ENCODE assay signal across 10 mouse cellular contexts in genomic region chr1:73933146-73933490, GRCm38 (mm10).
A peak's percentile ranks its signal among the peaks of the same experiment; 100 is the strongest.
DNase-seq lines count a peak whose midpoint lies in the region; ATAC-seq and TF ChIP-seq lines count a peak whose summit lies in the region.
"Had no signal": no experiment of that assay in that cellular context is flagged by ENCODE, and none has a peak within 500 bp of the region (broad histone marks: within the 10 kb centered on the region; RNA-seq: fewer than 3 reads in every experiment).

No protein-coding gene starts in this region.

- TF ChIP-seq CTCF in kidney, postnatal 0 days (IDR thresholded peaks at IDR 0.05; ENCODE audit: low read depth): no peak

- H3K27ac ChIP-seq in heart, embryonic 13.5 days (replicated peaks): peak overlapping the region; percentile 90
- peak overlapping the region; percentile 88 for H3K27ac ChIP-seq in kidney, postnatal 0 days
- H3K27ac ChIP-seq in stomach, embryonic 16.5 days (ENCODE audit: low read length): 0 out of 2 replicates have a peak overlapping the region, but pooled peaks have one; percentile 31
- H3K27ac ChIP-seq: neural tube, embryonic 15.5 days had no signal

- WGBS in heart, embryonic 13.5 days: 48% methylated on average over 5 of the region's 5 CpGs
- WGBS in kidney, postnatal 0 days: 70% methylated on average over 5 of the region's 5 CpGs
- 68% methylated on average over 5 of the region's 5 CpGs for WGBS in stomach, embryonic 16.5 days

- no peak for DNase-seq in heart, adult 9 months (ENCODE audit: low spot score in 2 of 2)
- no peak for DNase-seq in kidney, postnatal 0 days (ENCODE audit: low spot score)
- DNase-seq in kidney, postnatal 25 days: no peak
- peak; percentile 48 for DNase-seq in right cerebral cortex, postnatal 25 days
- DNase-seq in right cerebral cortex, postnatal 14 days: no peak
- DNase-seq in spleen, adult 12 weeks (ENCODE audit: low spot score): no peak

- H3K4me1 ChIP-seq in heart, embryonic 13.5 days: peaks cover 78% of the 10 kb centered on the region
- peaks cover 46% of the 10 kb centered on the region for H3K4me1 ChIP-seq in kidney, postnatal 0 days (replicated peaks; ENCODE audit: insufficient read depth, low read length)
- H3K4me1 ChIP-seq in stomach, embryonic 16.5 days (ENCODE audit: control insufficient read depth, insufficient read depth, low read length): peaks cover 11% of the 10 kb centered on the region; the same call in 1 of the 2 replicates
- H3K4me1 ChIP-seq: midbrain, embryonic 15.5 days had no signal

- H3K36me3 ChIP-seq in heart, embryonic 13.5 days: peaks cover 97% of the 10 kb centered on the region
- peaks cover 17% of the 10 kb centered on the region; the same call in 1 of the 2 replicates for H3K36me3 ChIP-seq in kidney, postnatal 0 days (ENCODE audit: insufficient read depth, low read length)
- no peaks in the 10 kb centered on the region; the same call in 1 of the 2 replicates for H3K36me3 ChIP-seq in stomach, embryonic 16.5 days (ENCODE audit: control insufficient read depth, insufficient read depth, low read length)
- H3K36me3 ChIP-seq: midbrain, embryonic 15.5 days; neural tube, embryonic 15.5 days had no signal

- peak overlapping the region; percentile 72 for H3K9ac ChIP-seq in heart, embryonic 13.5 days
- H3K9ac ChIP-seq in kidney, postnatal 0 days (ENCODE audit: low read depth, low read length): no peak overlapping the region
- H3K9ac ChIP-seq in stomach, embryonic 16.5 days (ENCODE audit: low read length): no peak overlapping the region
- H3K9ac ChIP-seq: midbrain, embryonic 15.5 days; neural tube, embryonic 15.5 days had no signal

- no peaks in the 10 kb centered on the region for H3K27me3 ChIP-seq in heart, embryonic 13.5 days (replicated peaks)
- H3K27me3 ChIP-seq in kidney, postnatal 0 days (ENCODE audit: insufficient read depth, low read length): no peaks in the 10 kb centered on the region
- no peaks in the 10 kb centered on the region for H3K27me3 ChIP-seq in stomach, embryonic 16.5 days (ENCODE audit: control insufficient read depth, insufficient read depth, low read length)
- H3K27me3 ChIP-seq: midbrain, embryonic 15.5 days; neural tube, embryonic 15.5 days had no signal

- no peak overlapping the region; the same call in 1 of the 2 replicates for H3K4me2 ChIP-seq in heart, embryonic 13.5 days
- H3K4me2 ChIP-seq in kidney, postnatal 0 days (ENCODE audit: low read length): no peak overlapping the region
- no peak overlapping the region for H3K4me2 ChIP-seq in stomach, embryonic 16.5 days (ENCODE audit: low read depth, low read length)
- H3K4me2 ChIP-seq: midbrain, embryonic 15.5 days; neural tube, embryonic 15.5 days had no signal

- H3K4me3 ChIP-seq in heart, embryonic 13.5 days: no peak overlapping the region
- H3K4me3 ChIP-seq in kidney, postnatal 0 days (replicated peaks; ENCODE audit: low read depth, low read length): no peak overlapping the region
- no peak overlapping the region for H3K4me3 ChIP-seq in stomach, embryonic 16.5 days (replicated peaks; ENCODE audit: low read length)
- H3K4me3 ChIP-seq: midbrain, embryonic 15.5 days; neural tube, embryonic 15.5 days had no signal

- H3K9me3 ChIP-seq in heart, embryonic 13.5 days: no peaks in the 10 kb centered on the region
- no peaks in the 10 kb centered on the region for H3K9me3 ChIP-seq in kidney, postnatal 0 days (replicated peaks; ENCODE audit: low read length)
- H3K9me3 ChIP-seq in stomach, embryonic 16.5 days (replicated peaks; ENCODE audit: control insufficient read depth, low read length): no peaks in the 10 kb centered on the region
- H3K9me3 ChIP-seq: midbrain, embryonic 15.5 days; neural tube, embryonic 15.5 days had no signal

- ATAC-seq in heart, embryonic 13.5 days (ENCODE audit: extremely low read depth, insufficient number of reproducible peaks, low FRiP score, low TSS enrichment): no peak
- ATAC-seq in kidney, postnatal 0 days (replicated peaks; ENCODE audit: low FRiP score, low read depth): no peak
- no peak for ATAC-seq in stomach, embryonic 16.5 days (ENCODE audit: insufficient read depth, low FRiP score)
- ATAC-seq: midbrain, embryonic 15.5 days had no signal

Comparison
In these comparisons a context has a peak if more than half of its experiments do, and no peak if none do; other contexts are left out.
1. H3K27ac ChIP-seq: peak in every context shown above with its lines; median percentile 90 in heart, embryonic 13.5 days; 88 in kidney, postnatal 0 days; 31 in stomach, embryonic 16.5 days.